Mouse (Mus musculus) embryonic facial prominence, embryonic 13.5 days (tissue): ENCODE results near the gene Creb5. TPM values are rescaled to one million over a fixed set of nuclear protein-coding genes. Genes with fewer than 3 reads are reported as not detected.

Source experiments
- ATAC-seq: fragments of 200-750 bp; cut with Nextera tagmentation; 2 replicates; pipeline ENCODE4 v1.8.0; 2017; ENCODE audit warnings: low read depth; ENCODE audit not compliant: insufficient number of reproducible peaks, insufficient read depth, low FRiP score, low TSS enrichment
- H3K27ac ChIP-seq: fragments of 300-500 bp; sonication (generic); 2 replicates; pipeline ENCODE4 v1.5.1; 2015; ENCODE audit warnings: moderate library complexity, mild to moderate bottlenecking, inconsistent platforms
- H3K27me3 ChIP-seq: fragments of 300-500 bp; sonication (generic); 2 replicates; pipeline ENCODE4 v1.6.1; 2015; ENCODE audit warnings: mild to moderate bottlenecking, inconsistent platforms
- H3K36me3 ChIP-seq: fragments of 300-500 bp; sonication (generic); 2 replicates; pipeline ENCODE4 v1.6.1; 2015; ENCODE audit warnings: mild to moderate bottlenecking, inconsistent platforms
- H3K4me1 ChIP-seq: fragments of 300-500 bp; sonication (generic); 2 replicates; pipeline ENCODE4 v1.6.1; 2015; ENCODE audit warnings: inconsistent platforms
- H3K4me2 ChIP-seq: fragments of 300-500 bp; sonication (generic); 2 replicates; pipeline ENCODE4 v1.6.1; 2015; ENCODE audit warnings: moderate library complexity, mild to moderate bottlenecking, inconsistent platforms
- H3K4me3 ChIP-seq: fragments of 300-500 bp; sonication (generic); 2 replicates; pipeline ENCODE4 v1.5.1; 2015; ENCODE audit warnings: mild to moderate bottlenecking, inconsistent platforms
- H3K9ac ChIP-seq: fragments of 300-500 bp; sonication (generic); 2 replicates; pipeline ENCODE4 v1.6.1; 2015; ENCODE audit warnings: mild to moderate bottlenecking, inconsistent platforms
- H3K9me3 ChIP-seq: fragments of 300-500 bp; sonication (generic); 2 replicates; pipeline ENCODE4 v1.6.1; 2016; ENCODE audit warnings: inconsistent platforms
- WGBS: fragments of 180-500 bp; shearing (Covaris S2); methylation state at CpG from one replicate; pipeline ENCODE4 v1.1.7; 2015; ENCODE audit warnings: mixed read lengths; 5-methylcytosine and 5-hydroxymethylcytosine counted together
- polyA plus RNA-seq: library from polyadenylated mRNA; unstranded; fragments of >200 nt; fragmentation: Nextera tagmentation; extraction: Ambion mirVana; gene quantifications from 2 replicates; pipeline ENCODE4 v1.2.1, GENCODE M21; 2015

Creb5 gene
- polyA plus RNA-seq, 1 experiment from 2014 or later = 21.8 TPM

- Histone ChIP-seq H3K9ac (no peak overlapping the region), H3K27ac (no peak overlapping the region), H3K4me2 (no peak overlapping the region), H3K9me3 (no peaks in the 10 kb centered on the region), H3K27me3 (no peaks in the 10 kb centered on the region), H3K36me3 (no peaks in the 10 kb centered on the region), H3K4me3 (no peak overlapping the region), H3K4me1 (peaks cover 9% of the 10 kb centered on the region)
- ATAC-seq = no peak
- WGBS = 86% methylated on average over 10 of the region's 10 CpGs
Observed at GRCm38 (mm10) chr6:53497904-53498536, 210.9 kb downstream of the Creb5 start.

GRCm38 (mm10) chr6:53499621-53500295 is 212.7 kb downstream of the Creb5 start:
- Histone ChIP-seq H3K4me1 (peaks cover 9% of the 10 kb centered on the region; the same call in 1 of the 2 replicates), H3K4me2 (no peak overlapping the region), H3K27me3 (no peaks in the 10 kb centered on the region), H3K36me3 (no peaks in the 10 kb centered on the region), H3K9ac (no peak overlapping the region), H3K4me3 (no peak overlapping the region), H3K9me3 (no peaks in the 10 kb centered on the region), H3K27ac (no peak overlapping the region)
- 83% methylated on average over 8 of the region's 8 CpGs for WGBS
- no peak for ATAC-seq

DNA sequence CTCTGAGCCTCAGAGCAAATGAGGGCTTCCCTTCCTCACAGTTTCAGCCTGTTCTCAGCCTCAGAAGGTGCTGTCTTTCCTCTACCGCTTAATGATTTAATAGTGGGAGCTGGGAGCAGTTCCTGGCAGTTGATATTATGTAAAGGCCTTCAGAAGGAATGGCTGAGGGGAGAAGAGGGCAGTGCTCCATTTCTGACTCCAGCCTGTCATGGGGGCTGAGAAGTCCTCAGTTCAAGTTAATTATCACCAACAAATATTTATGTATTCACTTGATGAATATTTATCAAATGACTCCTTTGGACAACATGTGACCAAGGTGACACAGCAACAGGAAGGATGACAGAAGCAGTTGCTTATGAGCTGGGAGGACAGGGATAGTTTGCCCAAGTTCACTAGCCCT is 214.2 kb downstream of the Creb5 start:
- no peak for ATAC-seq
- Histone ChIP-seq H3K27ac (no peak overlapping the region), H3K4me2 (no peak overlapping the region), H3K9me3 (no peaks in the 10 kb centered on the region), H3K36me3 (no peaks in the 10 kb centered on the region), H3K27me3 (no peaks in the 10 kb centered on the region), H3K9ac (no peak overlapping the region), H3K4me3 (no peak overlapping the region), H3K4me1 (peaks cover 8% of the 10 kb centered on the region; the same call in 1 of the 2 replicates)
- 87% methylated on average over 1 of the region's 1 CpGs for WGBS

DNA sequence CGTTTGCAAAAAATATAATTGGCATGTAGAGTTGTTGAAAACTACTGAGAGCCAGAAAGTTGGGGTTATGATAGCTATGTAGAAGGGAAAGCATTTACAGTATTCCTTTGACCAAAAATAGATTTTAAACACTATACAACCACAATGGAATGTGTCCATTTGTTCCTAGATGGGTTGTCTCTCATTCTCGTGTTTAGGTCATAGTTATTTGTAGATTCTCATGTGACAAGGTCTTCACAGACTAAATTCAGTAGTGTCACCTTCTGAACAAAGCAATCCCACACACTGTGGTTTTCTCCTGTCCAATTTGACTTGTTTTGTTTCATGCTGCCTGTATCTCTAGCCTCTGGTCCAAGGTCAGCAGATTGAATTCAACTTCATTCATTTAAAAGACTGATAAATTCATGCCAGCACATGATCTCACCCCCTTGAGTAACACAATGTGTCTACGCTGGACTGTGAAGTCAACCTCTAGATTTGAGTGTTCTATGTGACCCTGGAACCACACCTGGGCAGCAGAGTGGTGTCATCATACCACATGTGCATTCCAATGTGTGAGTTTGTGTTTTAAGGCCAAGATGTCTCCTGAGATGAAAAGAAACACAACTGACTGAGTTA is 220.0 kb downstream of the Creb5 start:
- no peak overlapping the region for H3K27ac ChIP-seq
- WGBS = 79% methylated on average over 3 of the region's 3 CpGs

GRCm38 (mm10) chr6:53508847-53509494 is 221.9 kb downstream of the Creb5 start:
- Histone ChIP-seq H3K4me3 (no peak overlapping the region), H3K36me3 (no peaks in the 10 kb centered on the region), H3K9me3 (no peaks in the 10 kb centered on the region), H3K4me2 (no peak overlapping the region), H3K9ac (no peak overlapping the region), H3K27ac (no peak overlapping the region), H3K4me1 (no peaks in the 10 kb centered on the region), H3K27me3 (no peaks in the 10 kb centered on the region)
- 87% methylated on average over 3 of the region's 3 CpGs for WGBS
- no peak for ATAC-seq

More for the DNA sequence above, 220.0 kb downstream of the Creb5 start:
- Histone ChIP-seq H3K36me3 (no peaks in the 10 kb centered on the region), H3K4me3 (no peak overlapping the region), H3K9me3 (no peaks in the 10 kb centered on the region), H3K4me2 (no peak overlapping the region), H3K9ac (no peak overlapping the region), H3K27me3 (no peaks in the 10 kb centered on the region), H3K4me1 (no peaks in the 10 kb centered on the region)
- no peak for ATAC-seq

- Histone ChIP-seq H3K27me3 (no peaks in the 10 kb centered on the region), H3K36me3 (no peaks in the 10 kb centered on the region), H3K9me3 (no peaks in the 10 kb centered on the region), H3K27ac (no peak overlapping the region), H3K4me1 (no peaks in the 10 kb centered on the region), H3K9ac (no peak overlapping the region), H3K4me3 (no peak overlapping the region), H3K4me2 (no peak overlapping the region)
- 60% methylated on average over 7 of the region's 7 CpGs for WGBS
- no peak for ATAC-seq
Observed at GRCm38 (mm10) chr6:53510005-53510404, 222.9 kb downstream of the Creb5 start.

DNA sequence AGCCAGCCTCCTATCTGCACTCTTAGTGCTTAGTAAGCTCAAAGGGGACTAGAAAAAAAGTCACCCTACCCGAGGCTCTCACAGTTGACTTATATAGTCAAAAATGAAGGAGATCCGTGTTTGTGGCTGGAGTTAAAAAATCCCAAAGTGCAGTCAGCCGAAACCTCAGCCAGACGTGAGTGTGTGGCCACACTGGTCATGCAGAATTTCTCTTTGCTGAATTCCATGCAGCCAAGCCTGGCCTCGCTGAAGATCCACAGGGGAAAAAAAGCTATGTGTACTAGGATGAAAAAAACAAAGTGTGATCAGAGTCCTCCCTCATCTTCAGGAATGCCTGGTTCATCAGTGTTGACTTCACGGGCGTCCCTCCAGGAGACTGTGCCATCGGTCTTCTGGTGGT is 225.2 kb downstream of the Creb5 start:
- Histone ChIP-seq H3K27me3 (no peaks in the 10 kb centered on the region), H3K9me3 (no peaks in the 10 kb centered on the region)
- WGBS = 74% methylated on average over 8 of the region's 8 CpGs

GRCm38 (mm10) chr6:53513380-53513779 is 226.3 kb downstream of the Creb5 start:
- no peaks in the 10 kb centered on the region for H3K27me3 ChIP-seq
- no peaks in the 10 kb centered on the region for H3K9me3 ChIP-seq
- H3K36me3 ChIP-seq = no peaks in the 10 kb centered on the region
- H3K9ac ChIP-seq = no peak overlapping the region
- H3K27ac ChIP-seq = no peak overlapping the region
- H3K4me1 ChIP-seq = 0 out of 2 replicates have a peak, but pooled peaks cover 3% of the 10 kb centered on the region
- WGBS = 91% methylated on average over 2 of the region's 2 CpGs
- H3K4me3 ChIP-seq = no peak overlapping the region
- H3K4me2 ChIP-seq = no peak overlapping the region
- ATAC-seq = no peak

More for the DNA sequence above, 225.2 kb downstream of the Creb5 start:
- no peak for ATAC-seq
- H3K4me1 ChIP-seq = no peaks in the 10 kb centered on the region
- no peak overlapping the region for H3K4me3 ChIP-seq
- no peak overlapping the region for H3K9ac ChIP-seq
- no peak overlapping the region for H3K4me2 ChIP-seq
- H3K27ac ChIP-seq = no peak overlapping the region
- H3K36me3 ChIP-seq = no peaks in the 10 kb centered on the region

GRCm38 (mm10) chr6:53514862-53515261 is 227.8 kb downstream of the Creb5 start:
- H3K36me3 ChIP-seq = no peaks in the 10 kb centered on the region
- H3K9me3 ChIP-seq = no peaks in the 10 kb centered on the region
- WGBS = 45% methylated on average over 1 of the region's 1 CpGs
- H3K4me1 ChIP-seq = 0 out of 2 replicates have a peak, but pooled peaks cover 3% of the 10 kb centered on the region
- H3K4me3 ChIP-seq = no peak overlapping the region
- no peaks in the 10 kb centered on the region for H3K27me3 ChIP-seq
- no peak for ATAC-seq
- H3K27ac ChIP-seq = no peak overlapping the region
- no peak overlapping the region for H3K9ac ChIP-seq
- H3K4me2 ChIP-seq = no peak overlapping the region

- no peak overlapping the region for H3K27ac ChIP-seq
- 0 out of 2 replicates have a peak, but pooled peaks cover 3% of the 10 kb centered on the region for H3K4me1 ChIP-seq
- H3K4me2 ChIP-seq = no peak overlapping the region
- no peaks in the 10 kb centered on the region for H3K27me3 ChIP-seq
- no peak for ATAC-seq
- WGBS = 79% methylated on average over 4 of the region's 4 CpGs
- H3K4me3 ChIP-seq = no peak overlapping the region
- no peak overlapping the region for H3K9ac ChIP-seq
- no peaks in the 10 kb centered on the region for H3K9me3 ChIP-seq
- H3K36me3 ChIP-seq = no peaks in the 10 kb centered on the region
Observed at GRCm38 (mm10) chr6:53515611-53516010, 228.5 kb downstream of the Creb5 start.

GRCm38 (mm10) chr6:53517371-53517945 is 230.4 kb downstream of the Creb5 start:
- Histone ChIP-seq H3K27me3 (no peaks in the 10 kb centered on the region), H3K4me3 (no peak overlapping the region), H3K4me1 (0 out of 2 replicates have a peak, but pooled peaks cover 3% of the 10 kb centered on the region), H3K27ac (no peak overlapping the region), H3K36me3 (no peaks in the 10 kb centered on the region), H3K9me3 (no peaks in the 10 kb centered on the region), H3K9ac (no peak overlapping the region), H3K4me2 (no peak overlapping the region)
- WGBS = 63% methylated on average over 5 of the region's 5 CpGs
- ATAC-seq = no peak
